Mouse (Mus musculus) midbrain, postnatal 0 days (tissue): ENCODE measurements around the gene Rmdn3. TPM values are rescaled to one million over a fixed set of nuclear protein-coding genes. Genes with fewer than 3 reads are reported as not detected.
A peak's percentile ranks its signal among the peaks of the same experiment; 100 is the strongest.

Experiments
- ATAC-seq: fragments of 200-750 bp; cut with Nextera tagmentation; 2 replicates; pipeline ENCODE4 v1.8.0; 2017; ENCODE audit warnings: moderate number of reproducible peaks, mild to moderate bottlenecking, moderate TSS enrichment, moderate library complexity; ENCODE audit not compliant: low FRiP score
- DNase-seq: peaks from one replicate; pipeline ENCODE4 v3.0.0-alpha.2; 2015; ENCODE audit warnings: low spot score
- H3K27ac ChIP-seq: fragments of 300-500 bp; sonication (generic); 2 replicates; pipeline ENCODE4 v1.5.1; 2014; ENCODE audit warnings: low read depth, mild to moderate bottlenecking, low read length, mixed read lengths
- H3K27me3 ChIP-seq: fragments of 300-500 bp; sonication (generic); 2 replicates; pipeline ENCODE4 v1.6.1; 2014; ENCODE audit warnings: low read length, control low read depth, mixed read lengths; ENCODE audit not compliant: insufficient read depth
- H3K36me3 ChIP-seq: fragments of 300-500 bp; sonication (generic); 2 replicates; pipeline ENCODE4 v1.6.1; 2014; ENCODE audit warnings: low read length, control low read depth, mixed read lengths; ENCODE audit not compliant: insufficient read depth
- H3K4me1 ChIP-seq: fragments of 300-500 bp; sonication (generic); 2 replicates; pipeline ENCODE4 v1.6.1; 2014; ENCODE audit warnings: mild to moderate bottlenecking, control low read depth, antibody characterized with exemption, low read length, mixed read lengths; ENCODE audit not compliant: insufficient read depth
- H3K4me2 ChIP-seq: fragments of 300-500 bp; sonication (generic); 2 replicates; pipeline ENCODE4 v1.6.1; 2014; ENCODE audit warnings: low read depth, mild to moderate bottlenecking, low read length, mixed read lengths; ENCODE audit not compliant: poor library complexity, severe bottlenecking
- H3K4me3 ChIP-seq: fragments of 300-500 bp; sonication (generic); 2 replicates; pipeline ENCODE4 v1.5.1; 2014; ENCODE audit warnings: low read depth, mild to moderate bottlenecking, low read length, moderate library complexity
- H3K9ac ChIP-seq: fragments of 300-500 bp; sonication (generic); replicated peaks from 2 replicates; pipeline ENCODE4 v1.6.1; 2014; ENCODE audit warnings: mild to moderate bottlenecking, low read length, moderate library complexity, mixed read lengths; ENCODE audit not compliant: poor library complexity, severe bottlenecking
- H3K9me3 ChIP-seq: fragments of 300-500 bp; sonication (generic); 2 replicates; pipeline ENCODE4 v1.6.1; 2016; ENCODE audit warnings: low read length, control low read depth
- CTCF ChIP-seq: IDR thresholded peaks from 2 replicates; pipeline ENCODE4 v1.5.1; 2016; ENCODE audit warnings: antibody characterized with exemption, mild to moderate bottlenecking
- WGBS: fragments of 180-500 bp; shearing (Covaris S2); extraction: QIAGEN DNeasy Blood & Tissue Kit; methylation state at CpG from one replicate; pipeline ENCODE4 v1.1.7; 2014; 5-methylcytosine and 5-hydroxymethylcytosine counted together
- polyA plus RNA-seq: library from polyadenylated mRNA; unstranded; fragments of >200 nt; fragmentation: Nextera tagmentation; extraction: Ambion mirVana; gene quantifications from 2 replicates; pipeline ENCODE4 v1.2.1, GENCODE M21; 2015
- total RNA-seq: library from RNA; depleted of rRNA; stranded (reverse); fragments of >200 nt; gene quantifications from 2 replicates; pipeline ENCODE4 v1.2.3, GENCODE M21; 2014

Rmdn3 gene
- total and polyA plus RNA-seq, 2 experiments from 2014 or later, result 34.8 to 43.1 TPM

DNA sequence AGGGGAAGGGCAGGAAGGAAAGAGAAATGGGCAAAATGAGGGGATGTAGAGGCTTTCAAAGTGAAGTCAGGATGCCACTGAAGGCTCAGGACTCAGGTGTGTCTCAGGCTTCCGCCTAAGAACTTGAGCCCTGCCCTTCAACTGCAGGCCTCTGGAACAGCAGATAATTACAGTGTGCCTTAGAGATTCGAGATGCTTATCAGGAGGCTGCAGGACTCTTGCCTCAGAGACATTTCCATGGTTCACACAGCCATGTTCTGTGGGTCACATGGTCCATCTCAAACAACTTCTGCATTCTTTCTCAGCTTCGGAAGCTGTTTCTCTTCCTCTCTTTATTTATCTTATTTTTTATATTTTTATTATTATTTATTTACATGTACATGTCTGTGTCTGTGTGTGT, 6.3 kb upstream of the Rmdn3 start:
- H3K9me3 ChIP-seq, result no peaks in the 10 kb centered on the region
- 68% methylated on average over 3 of the region's 3 CpGs for WGBS
- no peak overlapping the region for H3K9ac ChIP-seq
- no peaks in the 10 kb centered on the region; the same call in 1 of the 2 replicates for H3K4me1 ChIP-seq
- ATAC-seq, result no peak
- TF ChIP-seq CTCF, result no peak
- H3K4me2 ChIP-seq, result no peak overlapping the region
- no peak overlapping the region for H3K27ac ChIP-seq
- H3K27me3 ChIP-seq, result peaks cover 5% of the 10 kb centered on the region; the same call in 1 of the 2 replicates
- no peak for DNase-seq
- H3K36me3 ChIP-seq, result no peaks in the 10 kb centered on the region
- no peak overlapping the region for H3K4me3 ChIP-seq

DNA sequence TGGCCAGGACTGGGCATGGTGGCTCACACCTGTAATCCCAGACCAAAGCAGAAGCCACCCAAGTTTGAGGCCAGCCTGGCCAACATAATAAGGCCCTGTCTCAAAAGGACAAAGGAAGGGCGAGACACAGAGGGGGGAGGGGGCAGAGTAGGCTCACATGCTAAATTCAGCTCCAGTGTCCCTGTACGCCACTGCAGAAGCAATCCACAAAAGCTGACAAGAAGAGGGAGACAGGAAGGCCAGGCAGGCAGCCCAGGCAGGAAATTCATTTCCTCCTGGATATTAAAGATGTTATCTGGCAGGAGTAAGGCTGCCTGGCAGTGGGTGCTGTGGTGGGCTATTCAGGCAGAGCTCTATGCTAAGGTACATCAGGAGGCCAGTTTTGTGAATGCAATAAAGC, 4.4 kb upstream of the Rmdn3 start:
- DNase-seq (no peak), ATAC-seq (no peak)
- Histone ChIP-seq H3K9me3 (no peaks in the 10 kb centered on the region), H3K27ac (no peak overlapping the region), H3K27me3 (peaks cover 5% of the 10 kb centered on the region; the same call in 1 of the 2 replicates), H3K4me3 (no peak overlapping the region), H3K36me3 (no peaks in the 10 kb centered on the region), H3K4me2 (no peak overlapping the region), H3K9ac (no peak overlapping the region), H3K4me1 (0 out of 2 replicates have a peak, but pooled peaks cover 4% of the 10 kb centered on the region)
- TF ChIP-seq CTCF, result no peak
- WGBS, result 18% methylated on average over 2 of the region's 2 CpGs

DNA sequence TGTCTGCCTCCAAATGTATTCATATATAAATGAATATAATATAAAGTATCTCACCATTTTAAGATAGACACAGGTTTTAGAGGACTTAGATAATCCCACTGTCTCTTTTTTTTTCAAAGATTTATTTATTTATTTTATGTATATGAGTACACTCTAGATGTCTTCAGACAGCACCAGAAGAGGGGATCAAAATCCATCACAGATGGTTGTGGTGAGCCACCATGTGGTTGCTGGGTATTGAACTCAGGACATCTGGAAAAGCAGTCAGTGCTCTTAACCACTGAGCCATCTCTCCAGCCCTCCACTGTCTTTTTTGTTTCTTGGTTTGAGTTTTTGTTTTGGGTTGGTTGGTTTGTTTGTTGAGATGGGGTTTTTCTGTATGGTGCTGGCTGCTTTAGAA, 1.0 kb upstream of the Rmdn3 start:
- Histone ChIP-seq H3K9me3 (no peaks in the 10 kb centered on the region), H3K4me3 (no peak overlapping the region), H3K36me3 (peaks cover 14% of the 10 kb centered on the region), H3K4me1 (peaks cover 11% of the 10 kb centered on the region; the same call in 1 of the 2 replicates), H3K27ac (no peak overlapping the region), H3K27me3 (no peaks in the 10 kb centered on the region; the same call in 1 of the 2 replicates), H3K9ac (no peak overlapping the region), H3K4me2 (no peak overlapping the region)
- DNase-seq, result no peak
- no peak for TF ChIP-seq CTCF
- ATAC-seq, result no peak

DNA sequence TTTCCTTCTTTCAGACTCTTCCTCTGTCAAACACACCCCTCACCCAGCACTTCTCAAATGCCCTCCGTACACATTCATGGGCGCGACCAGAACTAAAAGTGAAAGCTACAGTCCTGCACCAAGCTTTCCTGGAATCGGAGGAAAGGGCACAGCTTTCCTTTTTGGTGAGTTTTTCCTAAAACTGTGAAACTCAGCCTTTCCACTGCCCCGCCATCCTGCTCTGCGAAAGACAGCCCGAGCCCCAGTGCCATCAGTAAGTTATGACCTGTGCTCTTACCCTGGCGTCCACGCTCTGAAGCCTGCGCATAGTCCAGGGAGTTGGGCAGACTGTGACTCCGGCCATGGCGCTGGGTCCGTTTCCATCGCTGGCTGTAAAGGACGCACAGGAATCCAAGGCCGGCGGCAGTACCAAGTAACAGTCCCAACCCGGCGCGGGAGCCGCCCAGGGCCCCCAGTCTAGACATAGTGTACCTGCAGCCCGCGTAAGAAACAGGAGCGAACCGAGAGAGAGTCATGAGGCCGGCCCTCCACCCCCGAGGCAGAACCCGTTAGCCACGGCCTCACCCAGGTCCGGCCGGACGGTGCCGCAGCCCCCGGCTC, 653 bp downstream of the Rmdn3 start:
- 7% methylated on average over 33 of the region's 34 CpGs for WGBS
- Histone ChIP-seq H3K4me3 (peak overlapping the region; percentile 88), H3K9me3 (no peaks in the 10 kb centered on the region), H3K9ac (peak overlapping the region; percentile 83), H3K27me3 (no peaks in the 10 kb centered on the region; the same call in 1 of the 2 replicates), H3K27ac (peak overlapping the region; percentile 83), H3K4me1 (peaks cover 11% of the 10 kb centered on the region; the same call in 1 of the 2 replicates), H3K36me3 (peaks cover 31% of the 10 kb centered on the region), H3K4me2 (peak overlapping the region; percentile 96)
- ATAC-seq, result no peak
- TF ChIP-seq CTCF, result no peak
- DNase-seq, result peak; percentile 7

DNA sequence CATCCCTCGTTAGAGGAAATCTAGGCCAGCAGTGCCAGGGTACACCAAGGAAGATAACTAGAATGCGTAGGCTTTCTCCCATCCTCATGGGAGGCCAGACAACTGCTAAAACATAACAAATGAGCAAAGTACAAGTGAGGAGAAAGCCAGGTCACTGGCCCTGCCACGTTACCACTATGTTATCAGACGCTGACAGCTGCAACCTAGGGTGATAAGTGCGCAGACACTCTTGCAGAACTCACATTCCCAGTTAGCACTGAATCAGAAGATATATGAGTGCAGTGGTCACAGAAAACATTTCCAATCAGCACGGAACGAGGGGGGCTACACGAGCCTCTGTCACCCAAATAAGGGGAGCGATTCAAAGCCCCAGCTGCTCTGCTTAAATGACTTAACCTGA, 1.4 kb downstream of the Rmdn3 start:
- Histone ChIP-seq H3K9me3 (no peaks in the 10 kb centered on the region), H3K4me2 (peak overlapping the region; percentile 96; the same call in 1 of the 2 replicates)

DNA sequence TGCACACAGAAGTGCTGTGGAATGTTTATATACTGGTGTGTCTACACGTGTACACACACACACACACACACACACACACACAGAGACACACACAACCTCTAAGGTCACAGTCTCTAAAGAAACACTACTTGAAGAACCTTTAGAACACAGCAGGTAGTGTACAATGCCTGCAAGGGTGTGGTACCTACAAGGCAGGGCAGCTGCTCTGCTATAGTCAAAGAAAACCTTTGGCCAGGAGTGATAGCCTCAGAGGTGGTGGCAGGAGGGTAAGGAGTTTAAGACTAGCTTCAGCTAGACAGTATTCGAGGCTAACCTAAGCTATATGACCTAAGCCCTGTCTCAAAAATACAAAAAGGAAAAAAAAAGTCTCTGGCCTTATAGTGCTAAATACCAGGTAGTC, 2.2 kb downstream of the Rmdn3 start:
- Histone ChIP-seq H3K27ac (no peak overlapping the region), H3K4me1 (peaks cover 11% of the 10 kb centered on the region; the same call in 1 of the 2 replicates), H3K9me3 (no peaks in the 10 kb centered on the region), H3K36me3 (peaks cover 40% of the 10 kb centered on the region), H3K9ac (no peak overlapping the region), H3K4me3 (no peak overlapping the region), H3K4me2 (no peak overlapping the region), H3K27me3 (no peaks in the 10 kb centered on the region)
- ATAC-seq (no peak), DNase-seq (no peak)
- WGBS, result 86% methylated on average over 2 of the region's 2 CpGs
- no peak for TF ChIP-seq CTCF

More for the DNA sequence above, 1.4 kb downstream of the Rmdn3 start:
- no peaks in the 10 kb centered on the region for H3K27me3 ChIP-seq
- no peak overlapping the region for H3K9ac ChIP-seq
- no peak for TF ChIP-seq CTCF
- ATAC-seq (no peak), DNase-seq (no peak)
- peak overlapping the region; percentile 88; the same call in 1 of the 2 replicates for H3K4me3 ChIP-seq
- no peak overlapping the region for H3K27ac ChIP-seq
- peaks cover 38% of the 10 kb centered on the region for H3K36me3 ChIP-seq
- WGBS, result 84% methylated on average over 9 of the region's 9 CpGs
- peaks cover 11% of the 10 kb centered on the region; the same call in 1 of the 2 replicates for H3K4me1 ChIP-seq
